Mouse (Mus musculus): ENCODE results near the gene Ttc9. TPM values are rescaled to one million over a fixed set of nuclear protein-coding genes. Genes with fewer than 3 reads are reported as not detected.

Ttc9 gene
- polyA plus RNA-seq, 1 experiment: 12.8 TPM

- H3K4me1 ChIP-seq (ENCODE audit: control insufficient read depth, insufficient read depth, low read length): no peaks in the 10 kb centered on the region
- H3K4me3 ChIP-seq (replicated peaks; ENCODE audit: extremely low read depth, low read depth, low read length): no peak overlapping the region
- TF ChIP-seq CTCF (IDR thresholded peaks at IDR 0.05; ENCODE audit: insufficient read depth, low read length): no peak
- TF ChIP-seq POLR2A (IDR thresholded peaks at IDR 0.05; ENCODE audit: borderline replicate concordance, extremely low read depth, low read depth, low read length): no peak
- 76% methylated on average over 8 of the region's 8 CpGs for WGBS
- DNase-seq: no peak
Observed at GRCm38 (mm10) chr12:81653344-81653743, 22.3 kb downstream of the Ttc9 start.

- WGBS: 41% methylated on average over 1 of the region's 1 CpGs
- H3K4me1 ChIP-seq (ENCODE audit: control insufficient read depth, insufficient read depth, low read length): no peaks in the 10 kb centered on the region
- no peak overlapping the region for H3K4me3 ChIP-seq (replicated peaks; ENCODE audit: extremely low read depth, low read depth, low read length)
- TF ChIP-seq CTCF (IDR thresholded peaks at IDR 0.05; ENCODE audit: insufficient read depth, low read length) (no peak), POLR2A (IDR thresholded peaks at IDR 0.05; ENCODE audit: borderline replicate concordance, extremely low read depth, low read depth, low read length) (no peak)
- no peak for DNase-seq
Observed at GRCm38 (mm10) chr12:81657321-81657720, 26.3 kb downstream of the Ttc9 start.

DNA sequence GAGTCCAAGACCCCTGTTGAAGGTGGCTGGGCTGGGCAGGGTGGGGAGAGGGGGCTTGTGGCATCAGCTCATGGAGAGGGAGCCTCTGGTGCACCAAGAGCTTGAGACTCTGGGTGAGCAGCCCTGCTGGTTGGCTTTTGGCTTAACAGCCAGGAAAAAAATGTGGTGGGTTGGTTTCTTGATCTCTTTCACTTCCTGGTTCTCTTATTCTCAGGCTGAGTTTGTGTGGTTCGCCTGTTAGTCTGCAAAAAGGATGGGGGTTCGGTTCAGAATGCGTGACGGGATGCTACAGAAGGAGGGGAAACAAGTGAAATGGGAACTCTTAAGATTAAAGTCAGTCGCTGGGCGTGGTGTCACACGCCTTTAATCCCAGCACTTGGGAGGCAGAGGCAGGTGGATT, 27.0 kb downstream of the Ttc9 start:
- DNase-seq: no peak
- WGBS: 88% methylated on average over 7 of the region's 7 CpGs

DNA sequence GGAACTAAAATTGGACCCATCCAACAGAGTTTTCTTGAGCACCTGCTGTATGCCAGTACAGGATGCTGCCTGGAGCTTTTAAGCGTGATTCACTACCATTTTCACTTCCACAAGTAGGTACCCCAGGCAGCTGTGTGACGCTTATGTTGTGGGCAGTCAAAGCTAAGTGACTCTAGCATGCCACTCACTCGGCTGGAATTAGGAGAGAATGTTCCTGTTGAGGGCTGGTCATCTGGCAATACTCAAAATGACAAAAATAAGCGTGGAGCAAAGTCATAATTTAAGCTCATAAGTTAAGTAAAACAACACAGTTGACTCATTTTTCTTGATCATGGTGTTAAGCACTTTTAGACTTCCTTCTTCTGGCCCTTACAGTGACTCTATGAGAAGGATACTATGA, 31.0 kb downstream of the Ttc9 start:
- no peaks in the 10 kb centered on the region for H3K4me1 ChIP-seq (ENCODE audit: control insufficient read depth, insufficient read depth, low read length)
- WGBS: 85% methylated on average over 4 of the region's 4 CpGs
- H3K4me3 ChIP-seq (replicated peaks; ENCODE audit: extremely low read depth, low read depth, low read length): no peak overlapping the region
- TF ChIP-seq POLR2A (IDR thresholded peaks at IDR 0.05; ENCODE audit: borderline replicate concordance, extremely low read depth, low read depth, low read length) (no peak), CTCF (IDR thresholded peaks at IDR 0.05; ENCODE audit: insufficient read depth, low read length) (no peak)
- no peak for DNase-seq

More for the DNA sequence above, 27.0 kb downstream of the Ttc9 start:
- Histone ChIP-seq H3K4me1 (ENCODE audit: control insufficient read depth, insufficient read depth, low read length) (no peaks in the 10 kb centered on the region), H3K4me3 (replicated peaks; ENCODE audit: extremely low read depth, low read depth, low read length) (no peak overlapping the region)
- TF ChIP-seq POLR2A (IDR thresholded peaks at IDR 0.05; ENCODE audit: borderline replicate concordance, extremely low read depth, low read depth, low read length): no peak
- TF ChIP-seq CTCF (IDR thresholded peaks at IDR 0.05; ENCODE audit: insufficient read depth, low read length): no peak

- no peaks in the 10 kb centered on the region for H3K4me1 ChIP-seq (ENCODE audit: control insufficient read depth, insufficient read depth, low read length)
- no peak for DNase-seq
- 53% methylated on average over 9 of the region's 9 CpGs for WGBS
- H3K4me3 ChIP-seq (replicated peaks; ENCODE audit: extremely low read depth, low read depth, low read length): no peak overlapping the region
- TF ChIP-seq CTCF (IDR thresholded peaks at IDR 0.05; ENCODE audit: insufficient read depth, low read length) (no peak), POLR2A (IDR thresholded peaks at IDR 0.05; ENCODE audit: borderline replicate concordance, extremely low read depth, low read depth, low read length) (no peak)
Observed at GRCm38 (mm10) chr12:81663116-81663515, 32.1 kb downstream of the Ttc9 start.

- 73% methylated on average over 5 of the region's 5 CpGs for WGBS
- TF ChIP-seq POLR2A (IDR thresholded peaks at IDR 0.05; ENCODE audit: borderline replicate concordance, extremely low read depth, low read depth, low read length): no peak
- TF ChIP-seq CTCF (IDR thresholded peaks at IDR 0.05; ENCODE audit: insufficient read depth, low read length): no peak
- no peak for DNase-seq
- H3K4me3 ChIP-seq (replicated peaks; ENCODE audit: extremely low read depth, low read depth, low read length): no peak overlapping the region
- H3K4me1 ChIP-seq (ENCODE audit: control insufficient read depth, insufficient read depth, low read length): no peaks in the 10 kb centered on the region
Observed at GRCm38 (mm10) chr12:81663906-81664305, 32.9 kb downstream of the Ttc9 start.

- WGBS: 81% methylated on average over 9 of the region's 9 CpGs
- Histone ChIP-seq H3K4me3 (replicated peaks; ENCODE audit: extremely low read depth, low read depth, low read length) (no peak overlapping the region), H3K4me1 (ENCODE audit: control insufficient read depth, insufficient read depth, low read length) (no peaks in the 10 kb centered on the region)
- no peak for TF ChIP-seq POLR2A (IDR thresholded peaks at IDR 0.05; ENCODE audit: borderline replicate concordance, extremely low read depth, low read depth, low read length)
- no peak for TF ChIP-seq CTCF (IDR thresholded peaks at IDR 0.05; ENCODE audit: insufficient read depth, low read length)
- DNase-seq: no peak
Observed at GRCm38 (mm10) chr12:81668406-81668805, 37.4 kb downstream of the Ttc9 start.

- TF ChIP-seq CTCF (IDR thresholded peaks at IDR 0.05; ENCODE audit: insufficient read depth, low read length) (no peak), POLR2A (IDR thresholded peaks at IDR 0.05; ENCODE audit: borderline replicate concordance, extremely low read depth, low read depth, low read length) (no peak)
- Histone ChIP-seq H3K4me1 (ENCODE audit: control insufficient read depth, insufficient read depth, low read length) (no peaks in the 10 kb centered on the region), H3K4me3 (replicated peaks; ENCODE audit: extremely low read depth, low read depth, low read length) (no peak overlapping the region)
- 56% methylated on average over 2 of the region's 2 CpGs for WGBS
- no peak for DNase-seq
Observed at GRCm38 (mm10) chr12:81675557-81675956, 44.5 kb downstream of the Ttc9 start.

DNA sequence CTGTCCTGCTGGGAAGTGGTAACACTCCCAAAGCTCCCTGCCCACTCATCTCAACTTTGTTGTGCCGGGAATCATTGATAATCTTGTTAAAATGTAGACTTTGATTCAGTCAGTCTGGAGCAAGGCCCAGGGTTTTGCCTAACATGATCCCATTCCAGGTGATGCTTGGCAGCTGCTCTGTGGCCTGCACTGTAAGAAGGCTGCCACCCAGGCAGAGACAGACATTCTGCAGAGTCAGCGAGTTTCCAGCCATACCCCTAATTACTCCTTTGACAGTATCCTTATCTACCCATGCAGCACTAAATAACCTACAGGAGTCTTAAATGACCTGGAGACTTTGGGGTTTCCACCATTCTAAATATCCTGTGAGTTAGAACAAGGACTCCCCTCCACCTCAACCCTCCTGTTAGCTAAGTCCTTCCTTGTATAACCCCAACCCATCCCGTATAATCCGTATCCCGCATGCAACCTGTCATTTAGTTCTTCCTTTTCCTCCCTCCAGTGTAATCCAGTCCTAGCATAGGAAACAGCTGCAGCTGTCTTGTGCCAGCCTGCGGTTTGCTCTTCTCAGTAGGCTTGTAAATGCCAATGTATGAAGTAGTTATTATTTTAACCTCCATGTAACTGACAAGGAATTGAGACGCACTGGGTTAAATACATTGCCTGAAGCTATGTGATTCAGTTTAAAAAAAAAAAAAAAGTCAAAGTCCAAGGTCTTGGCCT, 48.9 kb downstream of the Ttc9 start:
- no peak for TF ChIP-seq CTCF (IDR thresholded peaks at IDR 0.05; ENCODE audit: insufficient read depth, low read length)
- no peak for TF ChIP-seq POLR2A (IDR thresholded peaks at IDR 0.05; ENCODE audit: borderline replicate concordance, extremely low read depth, low read depth, low read length)
- DNase-seq: no peak
- 67% methylated on average over 7 of the region's 7 CpGs for WGBS

GRCm38 (mm10) chr12:81683395-81683794, 52.3 kb downstream of the Ttc9 start:
- H3K4me1 ChIP-seq (ENCODE audit: control insufficient read depth, insufficient read depth, low read length): no peaks in the 10 kb centered on the region
- no peak for DNase-seq
- no peak for TF ChIP-seq POLR2A (IDR thresholded peaks at IDR 0.05; ENCODE audit: borderline replicate concordance, extremely low read depth, low read depth, low read length)
- no peak for TF ChIP-seq CTCF (IDR thresholded peaks at IDR 0.05; ENCODE audit: insufficient read depth, low read length)
- H3K4me3 ChIP-seq (replicated peaks; ENCODE audit: extremely low read depth, low read depth, low read length): no peak overlapping the region
- 60% methylated on average over 11 of the region's 11 CpGs for WGBS

More for the DNA sequence above, 48.9 kb downstream of the Ttc9 start:
- Histone ChIP-seq H3K4me3 (replicated peaks; ENCODE audit: extremely low read depth, low read depth, low read length) (no peak overlapping the region), H3K4me1 (ENCODE audit: control insufficient read depth, insufficient read depth, low read length) (no peaks in the 10 kb centered on the region)
